Mouse (Mus musculus): ENCODE data around the gene Ctu2. TPM values are rescaled to one million over a fixed set of nuclear protein-coding genes. Genes with fewer than 3 reads are reported as not detected.

Ctu2 gene
- polyA plus RNA-seq, 1 experiment from 2014 or later = 72.6 TPM

DNA sequence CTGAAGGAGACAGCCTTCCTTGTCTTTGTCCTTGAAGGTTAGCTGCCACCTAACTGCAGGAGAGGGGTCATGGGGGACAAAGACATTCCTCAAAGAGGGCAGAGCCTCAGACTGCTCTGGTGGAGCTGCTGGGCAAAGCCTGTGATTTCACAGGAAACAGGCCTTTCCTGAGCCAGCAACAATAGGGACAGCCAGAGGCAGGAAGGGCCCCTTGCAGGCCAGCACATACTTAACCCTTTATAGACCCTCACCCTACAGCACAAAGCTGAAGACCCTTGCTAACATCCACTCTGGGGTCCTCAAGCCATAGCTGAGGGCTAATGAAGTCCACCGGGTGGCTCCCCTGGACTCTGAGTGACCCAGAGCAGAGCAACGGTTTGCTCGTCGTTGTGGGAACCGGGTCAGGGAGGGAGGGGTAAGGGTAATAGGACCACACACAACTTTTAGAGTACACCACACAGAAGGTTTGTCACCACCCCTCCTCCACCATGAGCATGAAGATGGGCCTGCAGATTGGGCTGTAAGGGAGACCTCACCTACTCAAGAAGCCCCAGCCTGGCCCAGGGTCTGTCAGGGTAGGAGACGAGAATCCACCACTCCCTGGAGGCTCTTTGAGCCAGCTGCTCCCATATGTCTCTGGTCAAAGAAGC lies 41.7 kb downstream of the Ctu2 start:
- Histone ChIP-seq H3K27ac (replicated peaks) (peak overlapping the region; percentile 85), H3K4me1 (peaks cover 40% of the 10 kb centered on the region), H3K4me3 (peak overlapping the region; percentile 11), H3K27me3 (ENCODE audit: low read depth, poor library complexity, severe bottlenecking) (no peaks in the 10 kb centered on the region), H3K9me3 (replicated peaks) (no peaks in the 10 kb centered on the region), H3K36me3 (no peaks in the 10 kb centered on the region)
- WGBS = 43% methylated on average over 6 of the region's 6 CpGs
- DNase-seq (ENCODE audit: low spot score) = peak; percentile 46

DNA sequence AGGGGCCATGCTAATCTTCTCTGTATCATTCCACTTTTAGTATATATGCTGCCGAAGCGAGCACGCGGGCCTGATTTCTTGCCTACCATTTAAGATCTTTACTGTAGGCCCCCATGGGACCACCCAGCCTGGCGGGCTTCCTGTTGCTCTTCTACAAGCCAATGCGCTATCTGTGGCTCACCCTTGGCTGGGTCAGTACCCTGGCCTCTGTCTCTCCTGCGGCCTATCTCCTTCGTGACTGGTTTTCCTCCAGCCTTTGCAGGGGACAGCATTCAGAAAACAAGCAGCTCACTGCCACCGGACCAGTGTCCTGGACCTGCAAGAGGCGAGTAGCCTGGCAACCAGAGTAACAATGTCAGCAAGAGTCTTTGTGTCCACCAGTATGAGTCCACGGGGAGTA lies 44.7 kb downstream of the Ctu2 start:
- peaks cover 68% of the 10 kb centered on the region for H3K4me1 ChIP-seq
- no peak overlapping the region for H3K4me3 ChIP-seq
- WGBS = 75% methylated on average over 11 of the region's 11 CpGs
- DNase-seq (ENCODE audit: low spot score) = no peak
- H3K36me3 ChIP-seq = no peaks in the 10 kb centered on the region
- no peaks in the 10 kb centered on the region for H3K27me3 ChIP-seq (ENCODE audit: low read depth, poor library complexity, severe bottlenecking)
- no peak overlapping the region for H3K27ac ChIP-seq (replicated peaks)
- H3K9me3 ChIP-seq (replicated peaks) = no peaks in the 10 kb centered on the region

GRCm38 (mm10) chr8:122522796-122523651 lies 47.1 kb downstream of the Ctu2 start:
- 64% methylated on average over 14 of the region's 14 CpGs for WGBS
- peak overlapping the region; percentile 63 for H3K27ac ChIP-seq (replicated peaks)
- DNase-seq (ENCODE audit: low spot score) = no peak
- no peaks in the 10 kb centered on the region for H3K27me3 ChIP-seq (ENCODE audit: low read depth, poor library complexity, severe bottlenecking)
- peaks cover 68% of the 10 kb centered on the region for H3K4me1 ChIP-seq
- H3K36me3 ChIP-seq = no peaks in the 10 kb centered on the region
- H3K4me3 ChIP-seq = no peak overlapping the region
- H3K9me3 ChIP-seq (replicated peaks) = no peaks in the 10 kb centered on the region

DNA sequence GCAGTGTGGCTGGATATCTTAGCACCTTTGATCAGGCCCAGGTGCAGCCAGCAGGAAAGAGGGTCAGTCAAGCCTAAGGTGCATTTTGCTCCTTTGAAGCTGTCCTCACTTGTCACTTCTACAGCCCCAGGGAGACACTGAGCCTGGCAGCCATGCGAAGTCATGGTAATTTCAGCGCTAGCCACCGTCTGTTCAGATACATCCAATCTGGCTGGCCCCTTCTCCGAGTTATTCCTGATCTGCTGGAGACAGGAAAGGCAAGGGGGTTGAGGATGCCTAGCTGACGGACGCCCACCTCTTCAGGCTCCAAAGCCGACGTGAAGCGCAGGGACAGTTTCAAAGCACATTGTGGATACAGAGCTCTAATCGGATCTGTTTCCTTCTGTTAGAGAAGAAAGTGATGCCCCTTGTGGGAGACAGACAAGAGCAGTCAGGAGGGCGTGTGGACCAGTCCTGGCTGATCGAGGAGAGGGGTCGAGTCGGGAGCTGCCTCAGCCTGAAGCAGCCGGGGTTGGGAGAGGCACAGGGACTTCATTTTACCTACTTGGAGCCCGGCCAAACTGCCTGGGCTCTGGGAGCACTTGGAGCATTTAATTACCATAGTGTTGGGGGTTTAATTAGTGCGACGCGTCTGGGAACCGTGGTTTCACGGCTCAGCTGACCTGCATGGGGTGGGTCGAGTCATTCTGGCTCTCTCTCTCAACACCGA lies 47.9 kb downstream of the Ctu2 start:
- DNase-seq (ENCODE audit: low spot score) = no peak
- Histone ChIP-seq H3K4me3 (no peak overlapping the region), H3K36me3 (no peaks in the 10 kb centered on the region), H3K4me1 (peaks cover 60% of the 10 kb centered on the region), H3K9me3 (replicated peaks) (no peaks in the 10 kb centered on the region), H3K27me3 (ENCODE audit: low read depth, poor library complexity, severe bottlenecking) (no peaks in the 10 kb centered on the region), H3K27ac (replicated peaks) (peak overlapping the region; percentile 63)
- WGBS = 31% methylated on average over 23 of the region's 23 CpGs

DNA sequence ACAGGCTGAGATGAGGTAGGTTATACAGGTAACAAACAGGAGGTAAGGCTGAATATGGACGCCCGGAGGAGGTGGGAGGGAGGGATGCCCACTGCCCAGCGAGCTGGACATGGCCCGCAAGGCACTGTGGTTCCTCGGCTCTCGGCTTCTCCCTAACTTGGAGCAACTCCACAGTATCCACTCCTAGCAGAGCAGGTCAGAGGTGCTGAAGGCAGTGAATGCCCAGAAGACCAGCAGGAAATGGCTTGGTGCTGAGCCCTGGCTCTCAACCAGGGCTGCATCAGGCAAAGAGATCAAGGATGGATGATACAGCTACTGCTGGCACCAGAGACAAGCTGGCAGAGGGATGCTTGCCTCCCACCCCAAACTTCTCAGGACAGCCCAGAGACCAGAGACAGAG lies 48.6 kb downstream of the Ctu2 start:
- Histone ChIP-seq H3K36me3 (no peaks in the 10 kb centered on the region), H3K4me1 (peaks cover 58% of the 10 kb centered on the region), H3K27me3 (ENCODE audit: low read depth, poor library complexity, severe bottlenecking) (no peaks in the 10 kb centered on the region), H3K4me3 (no peak overlapping the region), H3K27ac (replicated peaks) (peak overlapping the region; percentile 63; the same call in 1 of the 2 replicates), H3K9me3 (replicated peaks) (no peaks in the 10 kb centered on the region)
- DNase-seq (ENCODE audit: low spot score) = no peak
- 89% methylated on average over 6 of the region's 6 CpGs for WGBS

GRCm38 (mm10) chr8:122525004-122525403 lies 49.1 kb downstream of the Ctu2 start:
- Histone ChIP-seq H3K27ac (replicated peaks) (no peak overlapping the region; the same call in 1 of the 2 replicates), H3K36me3 (no peaks in the 10 kb centered on the region), H3K27me3 (ENCODE audit: low read depth, poor library complexity, severe bottlenecking) (no peaks in the 10 kb centered on the region), H3K4me1 (peaks cover 54% of the 10 kb centered on the region), H3K9me3 (replicated peaks) (no peaks in the 10 kb centered on the region), H3K4me3 (no peak overlapping the region)
- DNase-seq (ENCODE audit: low spot score) = no peak
- 78% methylated on average over 6 of the region's 6 CpGs for WGBS

- WGBS = 77% methylated on average over 3 of the region's 3 CpGs
- no peaks in the 10 kb centered on the region for H3K36me3 ChIP-seq
- no peak overlapping the region for H3K4me3 ChIP-seq
- no peak for DNase-seq (ENCODE audit: low spot score)
- H3K4me1 ChIP-seq = peaks cover 45% of the 10 kb centered on the region
- 0 out of 2 replicates have a peak overlapping the region, but pooled peaks have one; percentile 57 for H3K27ac ChIP-seq (replicated peaks)
- no peaks in the 10 kb centered on the region for H3K9me3 ChIP-seq (replicated peaks)
- H3K27me3 ChIP-seq (ENCODE audit: low read depth, poor library complexity, severe bottlenecking) = no peaks in the 10 kb centered on the region
These were observed 50.1 kb downstream of the Ctu2 start for GRCm38 (mm10) chr8:122526084-122526483.

- Histone ChIP-seq H3K27ac (replicated peaks) (peak overlapping the region; percentile 57), H3K9me3 (replicated peaks) (no peaks in the 10 kb centered on the region), H3K36me3 (no peaks in the 10 kb centered on the region), H3K4me1 (peaks cover 47% of the 10 kb centered on the region), H3K4me3 (no peak overlapping the region), H3K27me3 (ENCODE audit: low read depth, poor library complexity, severe bottlenecking) (no peaks in the 10 kb centered on the region)
- DNase-seq (ENCODE audit: low spot score) = no peak
- 74% methylated on average over 7 of the region's 7 CpGs for WGBS
These were observed 50.7 kb downstream of the Ctu2 start for GRCm38 (mm10) chr8:122526526-122527170.

DNA sequence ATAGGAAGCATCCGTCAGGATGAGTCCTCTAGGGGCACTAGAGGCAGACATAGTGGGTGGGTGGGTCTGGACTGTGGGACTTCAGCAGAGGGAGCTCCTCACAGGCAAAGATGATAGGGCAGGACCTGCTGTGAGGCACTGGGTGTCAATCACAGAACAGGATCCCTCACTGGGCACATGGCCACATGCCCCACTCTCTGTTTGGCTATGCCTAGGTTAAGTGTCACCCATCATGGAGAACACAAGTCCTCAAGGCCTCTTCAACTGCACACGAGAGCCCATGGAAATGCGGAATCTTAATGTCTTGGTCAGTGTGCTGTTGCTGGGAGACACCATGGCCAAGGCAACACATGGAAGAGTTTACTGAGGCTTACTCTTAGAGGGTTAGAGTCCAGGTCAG lies 52.0 kb downstream of the Ctu2 start:
- no peak overlapping the region for H3K4me3 ChIP-seq
- no peaks in the 10 kb centered on the region for H3K36me3 ChIP-seq
- H3K9me3 ChIP-seq (replicated peaks) = no peaks in the 10 kb centered on the region
- H3K27ac ChIP-seq (replicated peaks) = no peak overlapping the region
- DNase-seq (ENCODE audit: low spot score) = no peak
- peaks cover 44% of the 10 kb centered on the region for H3K4me1 ChIP-seq
- H3K27me3 ChIP-seq (ENCODE audit: low read depth, poor library complexity, severe bottlenecking) = no peaks in the 10 kb centered on the region
- WGBS = 97% methylated on average over 3 of the region's 3 CpGs

DNA sequence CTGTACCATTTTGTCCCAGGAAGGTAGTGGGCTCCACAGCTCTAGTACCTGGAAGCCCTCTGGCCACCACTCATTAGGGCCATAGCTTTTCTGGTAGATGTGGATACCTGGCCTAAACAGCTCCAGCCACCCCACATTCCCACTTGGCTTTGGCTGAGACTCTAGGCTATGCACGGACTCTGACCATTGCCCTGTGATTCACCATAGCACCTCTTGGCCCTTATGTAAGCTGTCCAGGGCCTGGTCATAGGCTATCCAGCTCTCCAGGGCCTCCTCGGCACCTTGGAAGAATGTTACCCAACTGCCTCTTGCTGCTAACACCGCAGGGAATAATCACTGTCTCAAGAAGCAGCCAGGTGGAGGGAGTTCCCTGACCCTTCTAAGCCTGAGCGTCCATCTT lies 53.2 kb downstream of the Ctu2 start:
- WGBS = 93% methylated on average over 4 of the region's 4 CpGs
- H3K9me3 ChIP-seq (replicated peaks) = no peaks in the 10 kb centered on the region
- H3K4me1 ChIP-seq = peaks cover 32% of the 10 kb centered on the region
- H3K27me3 ChIP-seq (ENCODE audit: low read depth, poor library complexity, severe bottlenecking) = no peaks in the 10 kb centered on the region
- DNase-seq (ENCODE audit: low spot score) = no peak
- H3K36me3 ChIP-seq = no peaks in the 10 kb centered on the region
- H3K27ac ChIP-seq (replicated peaks) = no peak overlapping the region
- no peak overlapping the region for H3K4me3 ChIP-seq

- Histone ChIP-seq H3K27me3 (ENCODE audit: low read depth, poor library complexity, severe bottlenecking) (no peaks in the 10 kb centered on the region), H3K4me3 (no peak overlapping the region), H3K4me1 (peaks cover 12% of the 10 kb centered on the region), H3K36me3 (no peaks in the 10 kb centered on the region), H3K27ac (replicated peaks) (peak overlapping the region; percentile 7; the same call in 1 of the 2 replicates), H3K9me3 (replicated peaks) (no peaks in the 10 kb centered on the region)
- no peak for DNase-seq (ENCODE audit: low spot score)
- 89% methylated on average over 8 of the region's 8 CpGs for WGBS
These were observed 55.4 kb downstream of the Ctu2 start for GRCm38 (mm10) chr8:122531312-122531711.
